Comparison of ENCODE assay signal across 23 mouse cellular contexts in genomic region chr9:30908296-30908690, GRCm38 (mm10). TPM values are rescaled to one million over a fixed set of nuclear protein-coding genes. Genes with fewer than 3 reads are reported as not detected.
"Had no signal": no experiment of that assay in that cellular context is flagged by ENCODE, and none has a peak within 500 bp of the region (broad histone marks: within the 10 kb centered on the region; RNA-seq: fewer than 3 reads in every experiment).

No protein-coding gene starts in this region.

- H3K9me3 ChIP-seq: intestine, embryonic 15.5 days; limb, embryonic 12.5 days; limb, embryonic 15.5 days; midbrain, embryonic 12.5 days; neural tube, embryonic 13.5 days; stomach, embryonic 15.5 days had no signal

- H3K4me3 ChIP-seq: intestine, embryonic 15.5 days; limb, embryonic 12.5 days; limb, embryonic 15.5 days; midbrain, embryonic 12.5 days; myocyte; neural tube, embryonic 13.5 days; stomach, embryonic 15.5 days had no signal

- H3K27me3 ChIP-seq: intestine, embryonic 15.5 days; limb, embryonic 12.5 days; limb, embryonic 15.5 days; midbrain, embryonic 12.5 days; neural tube, embryonic 13.5 days; stomach, embryonic 15.5 days had no signal

- H3K4me1 ChIP-seq: intestine, embryonic 15.5 days; limb, embryonic 12.5 days; midbrain, embryonic 12.5 days; neural tube, embryonic 13.5 days; stomach, embryonic 15.5 days had no signal

- H3K36me3 ChIP-seq: midbrain, embryonic 12.5 days; neural tube, embryonic 13.5 days; stomach, embryonic 15.5 days had no signal

- H3K9ac ChIP-seq: intestine, embryonic 15.5 days; limb, embryonic 12.5 days; limb, embryonic 15.5 days; liver, embryonic 14.5 days; midbrain, embryonic 12.5 days; neural tube, embryonic 13.5 days; stomach, embryonic 15.5 days had no signal

- H3K4me2 ChIP-seq: intestine, embryonic 15.5 days; limb, embryonic 12.5 days; limb, embryonic 15.5 days; midbrain, embryonic 12.5 days; neural tube, embryonic 13.5 days; stomach, embryonic 15.5 days had no signal

- H3K27ac ChIP-seq: intestine, embryonic 15.5 days; limb, embryonic 12.5 days; liver, embryonic 14.5 days; midbrain, embryonic 12.5 days; neural tube, embryonic 13.5 days; stomach, embryonic 15.5 days had no signal

- DNase-seq: kidney, adult 11 months; kidney, postnatal 4 days; left cerebral cortex, postnatal 4 days; lung, postnatal 4 days; right cerebral cortex, postnatal 25 days; spleen, adult 18-20 months; thymus, adult 2 months; thymus, postnatal 14 days; thymus, postnatal 4 days had no signal

- ATAC-seq: hindbrain, embryonic 16.5 days; intestine, embryonic 15.5 days; midbrain, embryonic 16.5 days had no signal

RNA-seq across cellular contexts. Expression of gene Adamts15, which starts 14.0 kb away (rescaled TPM):
- total RNA-seq: megakaryocyte-erythroid progenitor cell, adult 5-6 weeks; monocyte, adult 5-6 weeks; neutrophil, adult 5-6 weeks had no signal
- polyA plus RNA-seq: myocyte had no signal

RNA-seq across cellular contexts. Expression of gene Adamts8, which starts 34.1 kb away (rescaled TPM):
- total RNA-seq: megakaryocyte progenitor cell, adult 5-6 weeks; megakaryocyte-erythroid progenitor cell, adult 5-6 weeks; monocyte, adult 5-6 weeks; neutrophil, adult 5-6 weeks had no signal
- polyA plus RNA-seq: myocyte had no signal
